Mouse (Mus musculus) ES-E14 (cell line): ENCODE results near the gene Scarf1. TPM values are rescaled to one million over a fixed set of nuclear protein-coding genes. Genes with fewer than 3 reads are reported as not detected.

ENCODE experiments used
- DNase-seq: peaks from one replicate; pipeline ENCODE4 v3.0.0-alpha.2; 2013; ENCODE audit warnings: low read depth, low spot score
- H3K27ac ChIP-seq: 2 replicates; pipeline ENCODE4 v1.5.1; 2012; ENCODE audit warnings: low read depth, mild to moderate bottlenecking, low read length, moderate library complexity, mixed read lengths; ENCODE audit not compliant: poor library complexity, insufficient read depth, severe bottlenecking
- H3K36me3 ChIP-seq: 2 replicates; pipeline ENCODE4 v1.6.1; 2012; ENCODE audit warnings: mild to moderate bottlenecking, low read length, moderate library complexity, mixed read lengths; ENCODE audit not compliant: control insufficient read depth, poor library complexity, insufficient read depth, severe bottlenecking
- H3K4me1 ChIP-seq, 2 experiments: fragments of 150-350 bp in 1 of 2; sonication (generic) in 1 of 2; 2 replicates each; pipeline ENCODE4 v1.6.1; 2012; ENCODE audit warnings: low read length in 2 of 2, mild to moderate bottlenecking in 1 of 2, mixed read lengths in 1 of 2; ENCODE audit not compliant: control insufficient read depth in 2 of 2, insufficient read depth in 2 of 2, poor library complexity in 1 of 2
- H3K4me3 ChIP-seq, 2 experiments: fragments of 150-350 bp in 1 of 2; sonication (generic) in 1 of 2; 2 replicates each; pipeline ENCODE4 v1.5.1; 2012; ENCODE audit warnings: low read length in 2 of 2, low read depth in 1 of 2, mild to moderate bottlenecking in 1 of 2, mixed read lengths in 1 of 2; ENCODE audit not compliant: insufficient read depth in 1 of 2, poor library complexity in 1 of 2, severe bottlenecking in 1 of 2
- H3K9ac ChIP-seq: 2 replicates; pipeline ENCODE4 v1.6.1; 2012; ENCODE audit warnings: low read depth, mild to moderate bottlenecking, low read length, mixed read lengths; ENCODE audit not compliant: poor library complexity, insufficient read depth, severe bottlenecking
- H3K9me3 ChIP-seq: fragments of 150-350 bp; sonication (generic); 2 replicates; pipeline ENCODE4 v1.6.1; 2012; ENCODE audit warnings: low read depth, mild to moderate bottlenecking, low read length; ENCODE audit not compliant: control insufficient read depth, insufficient read depth
- CHD2 ChIP-seq: IDR thresholded peaks from 2 replicates; pipeline ENCODE4 v1.6.1; 2014; ENCODE audit warnings: mild to moderate bottlenecking, low read depth, low read length, inconsistent platforms
- HCFC1 ChIP-seq: IDR thresholded peaks from 2 replicates; pipeline ENCODE4 v1.6.1; 2012; ENCODE audit warnings: low read length, inconsistent platforms, borderline replicate concordance; ENCODE audit not compliant: insufficient read depth
- MAFK ChIP-seq: IDR thresholded peaks from 2 replicates; pipeline ENCODE4 v1.6.1; 2014; ENCODE audit warnings: mild to moderate bottlenecking, low read depth, low read length, inconsistent platforms; ENCODE audit not compliant: insufficient read depth
- ZC3H11A ChIP-seq: IDR thresholded peaks from 2 replicates; pipeline ENCODE4 v1.6.1; 2012; ENCODE audit warnings: low read depth, mild to moderate bottlenecking, inconsistent platforms, low read length, borderline replicate concordance
- ZNF384 ChIP-seq: IDR thresholded peaks from 2 replicates; pipeline ENCODE4 v1.6.1; 2012; ENCODE audit warnings: low read depth, low read length, inconsistent platforms
- in situ Hi-C, 2 experiments: fragments of 600-800 bp; cut with MboI; formaldehyde crosslinking; loops; one replicate each; pipeline ENCODE4 v1.15.1; 2025; ENCODE audit warnings: low sequenced_read_pairs in 2 of 2, inconsistent platforms in 1 of 2; ENCODE audit not compliant: unreplicated experiment in 2 of 2
- total RNA-seq: library from RNA; depleted of rRNA; stranded (reverse); fragments of 300-350 nt; gene quantifications from 2 replicates; pipeline ENCODE4 v1.2.3, GENCODE M21; 2012

Scarf1 gene
- total RNA-seq, 1 experiment = 3.1 TPM

DNA sequence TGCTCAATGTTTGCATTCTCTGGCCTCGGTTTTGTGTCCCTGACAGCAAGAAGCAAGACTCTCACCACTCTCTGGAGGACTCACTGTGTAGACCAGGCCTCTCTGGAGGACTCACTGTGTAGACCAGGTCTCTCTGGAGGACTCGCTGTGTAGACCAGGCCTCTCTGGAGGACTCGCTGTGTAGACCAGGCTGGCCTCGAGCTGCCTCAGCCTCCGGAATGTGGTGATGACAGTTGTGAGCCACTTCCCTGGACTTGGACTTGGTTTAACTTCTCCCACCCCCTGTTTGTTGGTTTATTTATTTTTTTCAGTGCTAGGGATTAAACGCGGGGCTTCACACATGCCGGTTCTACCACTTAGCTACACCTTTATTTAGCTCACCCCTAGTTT, 23.7 kb downstream of the Scarf1 start:
- Histone ChIP-seq H3K9me3 (no peaks in the 10 kb centered on the region), H3K4me1 (peaks cover 4 to 5% of the 10 kb centered on the region in 2 experiments; a peak in 2 of 4 replicates), H3K4me3 (no peak overlapping the region), H3K9ac (no peak overlapping the region), H3K27ac (no peak overlapping the region), H3K36me3 (peaks cover 4% of the 10 kb centered on the region; the same call in 1 of the 2 replicates)
- DNase-seq = no peak
- in situ Hi-C loops = no loop called here
- TF ChIP-seq ZC3H11A = no peak
- no peak for TF ChIP-seq ZNF384
- TF ChIP-seq MAFK = no peak
- no peak for TF ChIP-seq CHD2
- TF ChIP-seq HCFC1 = no peak

GRCm38 (mm10) chr11:75537491-75538183, 24.3 kb downstream of the Scarf1 start:
- Histone ChIP-seq H3K4me1 (peaks cover 4 to 5% of the 10 kb centered on the region in 2 experiments; a peak in 2 of 4 replicates), H3K9ac (no peak overlapping the region), H3K27ac (no peak overlapping the region), H3K9me3 (no peaks in the 10 kb centered on the region), H3K36me3 (peaks cover 4% of the 10 kb centered on the region; the same call in 1 of the 2 replicates), H3K4me3 (no peak overlapping the region)
- no peak for DNase-seq
- in situ Hi-C loops = no loop called here
- TF ChIP-seq CHD2 = no peak

GRCm38 (mm10) chr11:75538184-75538969, 25.0 kb downstream of the Scarf1 start:
- no peak overlapping the region for H3K9ac ChIP-seq
- no peak overlapping the region for H3K4me3 ChIP-seq
- H3K9me3 ChIP-seq = no peaks in the 10 kb centered on the region
- no peak overlapping the region for H3K27ac ChIP-seq
- DNase-seq = no peak
- TF ChIP-seq CHD2 (no peak), MAFK (no peak), ZNF384 (no peak), ZC3H11A (no peak), HCFC1 (no peak)
- H3K4me1 ChIP-seq = peaks cover 3 to 4% of the 10 kb centered on the region in 2 experiments; a peak in 1 of 4 replicates
- H3K36me3 ChIP-seq = peaks cover 4% of the 10 kb centered on the region; the same call in 1 of the 2 replicates
- in situ Hi-C loops = no loop called here

DNA sequence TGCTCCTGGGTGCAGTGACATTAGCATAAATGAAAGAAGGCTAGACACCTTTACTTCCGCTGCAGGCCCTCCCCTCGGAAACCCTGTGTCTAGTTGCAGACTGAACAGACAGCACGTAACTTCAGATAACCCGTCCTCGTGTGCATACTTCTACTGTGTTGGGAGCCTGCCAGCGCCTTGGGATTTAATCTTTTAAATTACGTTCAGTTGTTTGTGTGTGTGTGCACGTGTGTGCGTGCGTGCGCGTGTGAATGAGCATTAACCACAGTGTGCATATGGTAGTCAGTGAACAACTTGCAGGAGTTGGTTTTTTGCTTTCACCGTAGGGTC, 25.6 kb downstream of the Scarf1 start:
- in situ Hi-C loops = no loop called here
- Histone ChIP-seq H3K4me3 (no peak overlapping the region), H3K36me3 (peaks cover 4% of the 10 kb centered on the region; the same call in 1 of the 2 replicates), H3K9ac (no peak overlapping the region), H3K27ac (no peak overlapping the region), H3K4me1 (peaks cover 3 to 4% of the 10 kb centered on the region in 2 experiments; a peak in 1 of 4 replicates), H3K9me3 (no peaks in the 10 kb centered on the region)
- TF ChIP-seq ZC3H11A (no peak), HCFC1 (no peak), ZNF384 (no peak), CHD2 (no peak), MAFK (no peak)
- no peak for DNase-seq
